Mouse (Mus musculus) liver, embryonic 16.5 days (tissue): Measurements from ENCODE around the gene Cntnap3. TPM values are rescaled to one million over a fixed set of nuclear protein-coding genes. Genes with fewer than 3 reads are reported as not detected.
"Not testable (repeated sequence)": the region's sequence is repeated elsewhere in the genome, so short reads cannot be mapped to it uniquely, and the experiment has no call there.

ENCODE experiments used
- ATAC-seq: fragments of 200-750 bp; cut with Nextera tagmentation; 2 replicates; pipeline ENCODE4 v1.8.0; 2017; ENCODE audit warnings: low read depth, mild to moderate bottlenecking, moderate number of reproducible peaks, moderate library complexity
- H3K27ac ChIP-seq: fragments of 300-500 bp; sonication (generic); 2 replicates; pipeline ENCODE4 v1.5.1; 2014; ENCODE audit warnings: mild to moderate bottlenecking, low read length
- H3K27me3 ChIP-seq: fragments of 300-500 bp; sonication (generic); 2 replicates; pipeline ENCODE4 v1.6.1; 2014; ENCODE audit warnings: low read depth, low read length, mixed read lengths; ENCODE audit not compliant: control insufficient read depth, insufficient read depth
- H3K36me3 ChIP-seq: fragments of 300-500 bp; sonication (generic); 2 replicates; pipeline ENCODE4 v1.6.1; 2014; ENCODE audit warnings: mild to moderate bottlenecking; ENCODE audit not compliant: control insufficient read depth, insufficient read depth
- H3K4me1 ChIP-seq: fragments of 300-500 bp; sonication (generic); 2 replicates; pipeline ENCODE4 v1.6.1; 2014; ENCODE audit warnings: low read depth, low read length, mixed read lengths; ENCODE audit not compliant: control insufficient read depth
- H3K4me2 ChIP-seq: fragments of 300-500 bp; sonication (generic); 2 replicates; pipeline ENCODE4 v1.6.1; 2014; ENCODE audit warnings: low read depth, low read length, mixed read lengths
- H3K4me3 ChIP-seq: fragments of 300-500 bp; sonication (generic); 2 replicates; pipeline ENCODE4 v1.5.1; 2014; ENCODE audit warnings: low read depth, mild to moderate bottlenecking, low read length
- H3K9ac ChIP-seq: fragments of 300-500 bp; sonication (generic); 2 replicates; pipeline ENCODE4 v1.6.1; 2014; ENCODE audit warnings: low read depth, low read length
- H3K9me3 ChIP-seq: fragments of 300-500 bp; sonication (generic); replicated peaks from 2 replicates; pipeline ENCODE4 v1.6.1; 2016; ENCODE audit warnings: low read length; ENCODE audit not compliant: control insufficient read depth
- WGBS: fragments of 180-500 bp; shearing (Covaris S2); extraction: QIAGEN DNeasy Blood & Tissue Kit; methylation state at CpG from one replicate; pipeline ENCODE4 v1.1.7; 2014; ENCODE audit not compliant: insufficient replicate concordance; 5-methylcytosine and 5-hydroxymethylcytosine counted together
- polyA plus RNA-seq: library from polyadenylated mRNA; unstranded; fragments of >200 nt; fragmentation: Nextera tagmentation; extraction: Ambion mirVana; gene quantifications from 2 replicates; pipeline ENCODE4 v1.2.1, GENCODE M21; 2015

Cntnap3 gene
- polyA plus RNA-seq, result not detected in 2 replicates

GRCm38 (mm10) chr13:64903585-64904208 lies at the start of gene Cntnap3:
TSS of gene Cntnap3 (minus strand) at chr13:64903955.
- no peak within 1 kb of the TSS for H3K27ac ChIP-seq
- H3K9me3 ChIP-seq, result no peaks in the 10 kb centered on the region
- H3K36me3 ChIP-seq, result no peaks in the 10 kb centered on the region
- H3K9ac ChIP-seq, result no peak within 1 kb of the TSS
- H3K4me2 ChIP-seq, result no peak within 1 kb of the TSS
- no peak for ATAC-seq
- WGBS, result 11% methylated on average over 16 of the region's 16 CpGs
- no peaks in the 10 kb centered on the region for H3K4me1 ChIP-seq
- H3K27me3 ChIP-seq, result no peaks in the 10 kb centered on the region
- no peak within 1 kb of the TSS for H3K4me3 ChIP-seq

- Histone ChIP-seq H3K4me2 (no peak within 1 kb of the TSS), H3K4me3 (no peak within 1 kb of the TSS), H3K27ac (no peak within 1 kb of the TSS), H3K9me3 (no peaks in the 10 kb centered on the region), H3K4me1 (no peaks in the 10 kb centered on the region), H3K36me3 (no peaks in the 10 kb centered on the region), H3K27me3 (no peaks in the 10 kb centered on the region), H3K9ac (no peak within 1 kb of the TSS)
- 46% methylated on average over 1 of the region's 1 CpGs for WGBS
- no peak for ATAC-seq
Observed at GRCm38 (mm10) chr13:64917191-64917590, 13.4 kb upstream of the Cntnap3 start, which contains the start of gene Spata31. TSS of gene Spata31 (plus strand) at chr13:64917406.

GRCm38 (mm10) chr13:64903132-64903531 lies 623 bp downstream of the Cntnap3 start:
- Histone ChIP-seq H3K4me2 (no peak overlapping the region), H3K27me3 (no peaks in the 10 kb centered on the region), H3K9me3 (no peaks in the 10 kb centered on the region), H3K9ac (no peak overlapping the region), H3K36me3 (no peaks in the 10 kb centered on the region), H3K4me1 (no peaks in the 10 kb centered on the region), H3K4me3 (no peak overlapping the region), H3K27ac (no peak overlapping the region)
- no peak for ATAC-seq
- 38% methylated on average over 1 of the region's 1 CpGs for WGBS

DNA sequence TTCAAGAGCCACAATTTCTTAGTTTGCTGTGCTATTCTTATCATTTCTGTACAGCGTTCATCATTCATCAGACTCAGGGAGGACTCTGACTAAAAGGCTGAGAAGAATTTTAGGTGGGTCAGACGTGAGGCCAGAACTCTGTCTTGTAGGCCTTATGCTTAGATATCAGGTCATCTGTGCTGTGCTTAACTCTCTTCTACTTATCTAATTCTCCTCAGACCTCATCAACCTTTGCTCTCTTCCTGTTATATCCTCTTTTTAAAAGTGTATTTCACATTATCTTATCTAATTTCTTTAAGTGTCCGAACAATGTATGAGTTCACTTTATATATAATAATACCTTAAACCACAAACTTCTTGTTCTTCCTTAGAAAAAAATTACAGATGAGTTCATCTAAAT lies 38.4 kb downstream of the Cntnap3 start:
- 60% methylated on average over 3 of the region's 3 CpGs for WGBS
- H3K36me3 ChIP-seq, result no peaks in the 10 kb centered on the region
- no peaks in the 10 kb centered on the region for H3K27me3 ChIP-seq
- no peak overlapping the region for H3K4me3 ChIP-seq
- no peaks in the 10 kb centered on the region for H3K9me3 ChIP-seq
- H3K4me1 ChIP-seq, result no peaks in the 10 kb centered on the region
- ATAC-seq, result no peak
- H3K9ac ChIP-seq, result no peak overlapping the region
- H3K27ac ChIP-seq, result no peak overlapping the region
- H3K4me2 ChIP-seq, result no peak overlapping the region

GRCm38 (mm10) chr13:64824856-64825255 lies 78.9 kb downstream of the Cntnap3 start:
- H3K27ac ChIP-seq, H3K4me1 ChIP-seq, H3K27me3 ChIP-seq, ATAC-seq, H3K9me3 ChIP-seq, H3K4me3 ChIP-seq, H3K4me2 ChIP-seq, H3K9ac ChIP-seq, H3K36me3 ChIP-seq: not testable (repeated sequence)
- WGBS, result 34% methylated on average over 5 of the region's 5 CpGs

DNA sequence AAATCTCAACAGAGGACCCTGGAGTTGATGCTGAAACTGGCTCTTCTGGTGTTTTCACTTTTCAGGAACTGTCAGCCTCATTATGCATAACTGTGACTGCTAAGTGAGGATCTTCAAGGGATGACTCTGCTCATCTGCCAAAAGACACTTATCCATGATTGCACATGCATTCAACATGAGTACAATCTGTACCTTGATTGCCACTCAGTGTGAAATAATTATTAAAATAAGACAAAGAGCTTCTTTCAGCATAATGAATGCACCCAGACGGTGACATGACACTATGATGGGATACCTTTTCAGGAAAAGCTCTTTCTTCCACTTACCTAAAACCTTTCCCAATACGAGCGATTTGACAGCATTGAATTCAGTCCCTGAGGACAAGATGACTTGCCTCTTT lies 158.4 kb downstream of the Cntnap3 start:
- H3K9ac ChIP-seq, result no peak overlapping the region
- H3K27me3 ChIP-seq, result no peaks in the 10 kb centered on the region
- H3K4me3 ChIP-seq, result no peak overlapping the region
- H3K4me1 ChIP-seq, result no peaks in the 10 kb centered on the region
- H3K36me3 ChIP-seq, result no peaks in the 10 kb centered on the region
- H3K27ac ChIP-seq, result no peak overlapping the region
- no peak for ATAC-seq
- H3K9me3 ChIP-seq, result no peaks in the 10 kb centered on the region
- 58% methylated on average over 3 of the region's 3 CpGs for WGBS
- no peak overlapping the region for H3K4me2 ChIP-seq

- no peak overlapping the region for H3K4me2 ChIP-seq
- H3K36me3 ChIP-seq, result no peaks in the 10 kb centered on the region
- H3K9ac ChIP-seq, result no peak overlapping the region
- no peak overlapping the region for H3K27ac ChIP-seq
- no peaks in the 10 kb centered on the region for H3K9me3 ChIP-seq
- no peak overlapping the region for H3K4me3 ChIP-seq
- WGBS, result 42% methylated on average over 3 of the region's 3 CpGs
- H3K4me1 ChIP-seq, result no peaks in the 10 kb centered on the region
- no peaks in the 10 kb centered on the region for H3K27me3 ChIP-seq
- no peak for ATAC-seq
Observed at GRCm38 (mm10) chr13:64732244-64732643, 171.5 kb downstream of the Cntnap3 start.

DNA sequence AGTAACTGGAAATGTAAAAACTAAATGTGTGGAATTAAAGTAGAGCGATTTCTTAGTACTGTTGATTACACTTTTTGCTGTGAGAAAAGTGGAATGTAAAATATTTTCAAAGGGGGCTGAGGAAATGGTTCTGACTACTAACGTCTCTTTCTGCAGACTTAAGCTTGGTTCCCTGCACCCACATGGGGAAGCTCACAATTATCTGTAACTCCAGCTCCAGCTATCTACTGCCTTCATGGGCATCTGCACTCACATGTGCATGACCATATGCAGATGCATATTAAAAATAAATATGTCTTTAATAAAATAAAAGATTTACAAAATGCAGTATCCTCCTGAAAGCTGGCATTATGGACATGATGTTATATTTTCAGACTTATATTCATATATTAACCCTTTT lies 187.0 kb downstream of the Cntnap3 start:
- no peaks in the 10 kb centered on the region for H3K27me3 ChIP-seq
- H3K9me3 ChIP-seq, result no peaks in the 10 kb centered on the region
- H3K4me3 ChIP-seq, result no peak overlapping the region
- no peaks in the 10 kb centered on the region for H3K36me3 ChIP-seq
- WGBS, result 54% methylated on average over 2 of the region's 2 CpGs
- H3K27ac ChIP-seq, result no peak overlapping the region
- H3K4me2 ChIP-seq, result no peak overlapping the region
- no peak for ATAC-seq
- no peak overlapping the region for H3K9ac ChIP-seq
- no peaks in the 10 kb centered on the region for H3K4me1 ChIP-seq

GRCm38 (mm10) chr13:64692463-64692862 lies 211.3 kb downstream of the Cntnap3 start:
- H3K4me3 ChIP-seq, result no peak overlapping the region
- ATAC-seq, result no peak
- no peaks in the 10 kb centered on the region for H3K9me3 ChIP-seq
- no peaks in the 10 kb centered on the region for H3K27me3 ChIP-seq
- H3K9ac ChIP-seq, result no peak overlapping the region
- H3K4me1 ChIP-seq, result no peaks in the 10 kb centered on the region
- H3K27ac ChIP-seq, result no peak overlapping the region
- WGBS, result 45% methylated on average over 1 of the region's 1 CpGs
- no peak overlapping the region for H3K4me2 ChIP-seq
- no peaks in the 10 kb centered on the region for H3K36me3 ChIP-seq
